ENCODE assay signal across 8 mouse cellular contexts in genomic region chr12:25098161-25098550, GRCm38 (mm10). TPM values are rescaled to one million over a fixed set of nuclear protein-coding genes. Genes with fewer than 3 reads are reported as not detected.
DNase-seq lines count a peak whose midpoint lies in the region; ATAC-seq and TF ChIP-seq lines count a peak whose summit lies in the region.

No protein-coding gene starts in this region.

- H3K4me2 ChIP-seq in kidney, postnatal 0 days (ENCODE audit: low read length), result peak overlapping the region; percentile 95
- H3K4me2 ChIP-seq in intestine, embryonic 15.5 days (replicated peaks), result peak overlapping the region; percentile 90

- 1% methylated on average over 10 of the region's 10 CpGs for WGBS in kidney, postnatal 0 days
- WGBS in embryonic facial prominence, embryonic 10.5 days, result under 1% methylated on average over 10 of the region's 10 CpGs
- WGBS in intestine, embryonic 15.5 days, result 3% methylated on average over 7 of the region's 10 CpGs

- DNase-seq in kidney, postnatal 0 days (ENCODE audit: low spot score), result no peak
- no peak for DNase-seq in kidney, postnatal 10 days
- DNase-seq in embryonic facial prominence, embryonic 10.5 days (ENCODE audit: low spot score), result no peak
- DNase-seq in naive thymus-derived CD4-positive, alpha-beta T cell, adult 2 months (ENCODE audit: low read depth), result peak; percentile 57
- no peak for DNase-seq in cerebellum, postnatal 10 days
- DNase-seq in urinary bladder, postnatal 25 days (ENCODE audit: low spot score), result no peak

- H3K27me3 ChIP-seq in kidney, postnatal 0 days (ENCODE audit: insufficient read depth, low read length), result no peaks in the 10 kb centered on the region
- H3K27me3 ChIP-seq in embryonic facial prominence, embryonic 10.5 days (replicated peaks; ENCODE audit: low read depth, poor library complexity, severe bottlenecking), result peaks cover 3% of the 10 kb centered on the region
- no peaks in the 10 kb centered on the region for H3K27me3 ChIP-seq in intestine, embryonic 15.5 days (replicated peaks)

- H3K9me3 ChIP-seq in kidney, postnatal 0 days (replicated peaks; ENCODE audit: low read length), result no peaks in the 10 kb centered on the region
- no peaks in the 10 kb centered on the region for H3K9me3 ChIP-seq in embryonic facial prominence, embryonic 10.5 days
- H3K9me3 ChIP-seq in intestine, embryonic 15.5 days, result no peaks in the 10 kb centered on the region

- H3K27ac ChIP-seq in kidney, postnatal 0 days, result peak overlapping the region; percentile 97
- H3K27ac ChIP-seq in embryonic facial prominence, embryonic 10.5 days (replicated peaks), result peak overlapping the region; percentile 99
- H3K27ac ChIP-seq in intestine, embryonic 15.5 days, result peak overlapping the region; percentile 97

- H3K36me3 ChIP-seq in kidney, postnatal 0 days (ENCODE audit: insufficient read depth, low read length), result no peaks in the 10 kb centered on the region
- H3K36me3 ChIP-seq in embryonic facial prominence, embryonic 10.5 days (replicated peaks), result peaks cover 4% of the 10 kb centered on the region; the same call in 1 of the 2 replicates
- H3K36me3 ChIP-seq in intestine, embryonic 15.5 days, result no peaks in the 10 kb centered on the region

- peak overlapping the region; percentile 71 for H3K9ac ChIP-seq in kidney, postnatal 0 days (ENCODE audit: low read depth, low read length)
- peak overlapping the region; percentile 56 for H3K9ac ChIP-seq in intestine, embryonic 15.5 days

- peak overlapping the region; percentile 54 for H3K4me3 ChIP-seq in kidney, postnatal 0 days (replicated peaks; ENCODE audit: low read depth, low read length)
- H3K4me3 ChIP-seq in embryonic facial prominence, embryonic 10.5 days, result peak overlapping the region; percentile 76
- H3K4me3 ChIP-seq in intestine, embryonic 15.5 days (replicated peaks), result peak overlapping the region; percentile 52

- TF ChIP-seq CTCF in kidney, postnatal 0 days (IDR thresholded peaks at IDR 0.05; ENCODE audit: low read depth), result no peak

- no peak for ATAC-seq in kidney, postnatal 0 days (replicated peaks; ENCODE audit: low FRiP score, low read depth)
- no peak; the same call in 1 of the 2 replicates for ATAC-seq in intestine, embryonic 15.5 days
- ATAC-seq in erythroid progenitor cell, adult 5-6 weeks (replicated peaks; ENCODE audit: low FRiP score, poor library complexity, severe bottlenecking), result no peak

- peaks cover 15% of the 10 kb centered on the region for H3K4me1 ChIP-seq in kidney, postnatal 0 days (replicated peaks; ENCODE audit: insufficient read depth, low read length)
- H3K4me1 ChIP-seq in embryonic facial prominence, embryonic 10.5 days, result peaks cover 58% of the 10 kb centered on the region
- H3K4me1 ChIP-seq in intestine, embryonic 15.5 days (replicated peaks), result peaks cover 17% of the 10 kb centered on the region

RNA-seq across cellular contexts. Expression of gene Id2, which starts 1.2 kb away (rescaled TPM):
- polyA plus RNA-seq in kidney, postnatal 0 days (2015; fragmentation: Nextera tagmentation; extraction: Ambion mirVana), result 718 and 754 TPM in 2 replicates
- polyA plus RNA-seq in embryonic facial prominence, embryonic 10.5 days (2016; fragmentation: Nextera tagmentation; extraction: Ambion mirVana), result 400 and 403 TPM in 2 replicates
- 360 and 449 TPM in 2 replicates for polyA plus RNA-seq in intestine, embryonic 15.5 days (2015; fragmentation: Nextera tagmentation; extraction: Ambion mirVana)
- total RNA-seq in erythroid progenitor cell, adult 5-6 weeks (2015; ENCODE audit: low replicate concordance), result 37.5 and 40.7 TPM in 2 replicates
- 10.3 and 13.1 TPM in 2 replicates for total RNA-seq in erythroid progenitor cell, adult 5-6 weeks (2017; ENCODE audit: low replicate concordance)
